Mouse (Mus musculus) heart, adult 2 months (tissue): ENCODE data around the gene Nr1i3.

Experiments used
- CTCF ChIP-seq: fragments of 200-600 bp; IDR thresholded peaks from 2 replicates; pipeline ENCODE4 v1.8.1; 2022; ENCODE audit warnings: antibody characterized with exemption, mild to moderate bottlenecking, moderate library complexity
- EP300 ChIP-seq: fragments of 200-500 bp; IDR thresholded peaks from 2 replicates; pipeline ENCODE4 v1.6.1; 2011; ENCODE audit warnings: low read depth, low read length, control low read depth; ENCODE audit not compliant: insufficient read depth
- POLR2A ChIP-seq: fragments of 200-500 bp; IDR thresholded peaks from 2 replicates; pipeline ENCODE4 v1.6.1; 2011; ENCODE audit warnings: mild to moderate bottlenecking, low read depth, low read length, control low read depth; ENCODE audit not compliant: insufficient read depth

- TF ChIP-seq POLR2A (no peak), EP300 (no peak), CTCF (no peak)
These were observed 52.4 kb downstream of the Nr1i3 start for GRCm38 (mm10) chr1:171265971-171266744.
